Mouse (Mus musculus) bone marrow macrophage, adult 2 months (primary cell): Measurements from ENCODE around the gene Ahcyl1.

Experiments
- CTCF ChIP-seq: IDR thresholded peaks from 2 replicates; pipeline ENCODE4 v1.5.1; 2012; ENCODE audit warnings: low read depth, mild to moderate bottlenecking, low read length, moderate library complexity
- POLR2A ChIP-seq: IDR thresholded peaks from 2 replicates; pipeline ENCODE4 v1.6.1; 2012; ENCODE audit warnings: mild to moderate bottlenecking, low read depth, low read length, borderline replicate concordance

- no peak for TF ChIP-seq CTCF
- no peak for TF ChIP-seq POLR2A
These were observed 76.4 kb downstream of the Ahcyl1 start for GRCm38 (mm10) chr3:107619911-107620310.
